ENCODE assay signal across 9 mouse cellular contexts in genomic region chr6:101266787-101267186, GRCm38 (mm10).
DNase-seq lines count a peak whose midpoint lies in the region; ATAC-seq lines count a peak whose summit lies in the region.
"Had no signal": no experiment of that assay in that cellular context is flagged by ENCODE, and none has a peak within 500 bp of the region (broad histone marks: within the 10 kb centered on the region; RNA-seq: fewer than 3 reads in every experiment).

No protein-coding gene starts in this region.

- no peaks in the 10 kb centered on the region for H3K27me3 ChIP-seq in liver, embryonic 11.5 days (replicated peaks; ENCODE audit: control insufficient read depth, insufficient read depth, low read length)
- H3K27me3 ChIP-seq in intestine, embryonic 16.5 days (replicated peaks; ENCODE audit: control insufficient read depth, insufficient read depth, low read length): no peaks in the 10 kb centered on the region
- peaks cover 36% of the 10 kb centered on the region for H3K27me3 ChIP-seq in midbrain, embryonic 13.5 days
- no peaks in the 10 kb centered on the region for H3K27me3 ChIP-seq in stomach, embryonic 14.5 days (ENCODE audit: control insufficient read depth, insufficient read depth, low read length)

- H3K27ac ChIP-seq in liver, embryonic 11.5 days (ENCODE audit: low read depth, low read length): no peak overlapping the region
- H3K27ac ChIP-seq in intestine, embryonic 16.5 days (ENCODE audit: low read length): no peak overlapping the region
- H3K27ac ChIP-seq in midbrain, embryonic 13.5 days: no peak overlapping the region
- H3K27ac ChIP-seq in stomach, embryonic 14.5 days (ENCODE audit: low read length): no peak overlapping the region

- H3K9ac ChIP-seq in liver, embryonic 11.5 days (ENCODE audit: low read depth, low read length): no peak overlapping the region
- H3K9ac ChIP-seq in intestine, embryonic 16.5 days (ENCODE audit: low read depth, low read length): no peak overlapping the region
- H3K9ac ChIP-seq in midbrain, embryonic 13.5 days (replicated peaks): no peak overlapping the region
- H3K9ac ChIP-seq in stomach, embryonic 14.5 days (replicated peaks; ENCODE audit: low read depth, low read length): no peak overlapping the region

- peaks cover 13% of the 10 kb centered on the region for H3K4me1 ChIP-seq in liver, embryonic 11.5 days (replicated peaks; ENCODE audit: control insufficient read depth, insufficient read depth, low read length)
- H3K4me1 ChIP-seq in intestine, embryonic 16.5 days (ENCODE audit: control insufficient read depth, insufficient read depth, low read length): peaks cover 35% of the 10 kb centered on the region
- H3K4me1 ChIP-seq in midbrain, embryonic 13.5 days (replicated peaks): peaks cover 44% of the 10 kb centered on the region
- H3K4me1 ChIP-seq in stomach, embryonic 14.5 days (ENCODE audit: control insufficient read depth, insufficient read depth, low read length): peaks cover 42% of the 10 kb centered on the region

- intact Hi-C loops in gastrocnemius, postnatal 36 days (cut with DNase I): loop anchor here (2.0 to 10.0 kb wide), 4 partner anchors 112 to 592 kb away; partner anchors contain the start of gene Shq1
- intact Hi-C loops in left cerebral cortex, postnatal 14 days (cut with DNase I): loop anchor here (1.0 to 5.0 kb wide), 3 partner anchors 111 to 350 kb away; partner anchors contain the start of gene Pdzrn3

- no peak; the same call in 1 of the 2 replicates for ATAC-seq in liver, embryonic 11.5 days (replicated peaks; ENCODE audit: low FRiP score)
- peak; percentile 24; the same call in 1 of the 2 replicates for ATAC-seq in intestine, embryonic 16.5 days
- ATAC-seq in midbrain, embryonic 13.5 days: peak; percentile 51
- peak; percentile 43; the same call in 1 of the 2 replicates for ATAC-seq in stomach, embryonic 14.5 days (ENCODE audit: insufficient number of reproducible peaks, insufficient read depth, low FRiP score, low read depth)

- no peak overlapping the region for H3K4me2 ChIP-seq in liver, embryonic 11.5 days
- no peak overlapping the region for H3K4me2 ChIP-seq in intestine, embryonic 16.5 days (ENCODE audit: low read depth, low read length)
- H3K4me2 ChIP-seq in midbrain, embryonic 13.5 days (replicated peaks): no peak overlapping the region
- H3K4me2 ChIP-seq in stomach, embryonic 14.5 days (replicated peaks; ENCODE audit: low read depth, low read length): no peak overlapping the region

- H3K9me3 ChIP-seq in liver, embryonic 11.5 days (ENCODE audit: control insufficient read depth, low read length): no peaks in the 10 kb centered on the region
- no peaks in the 10 kb centered on the region for H3K9me3 ChIP-seq in intestine, embryonic 16.5 days (ENCODE audit: control insufficient read depth, low read length)
- no peaks in the 10 kb centered on the region for H3K9me3 ChIP-seq in midbrain, embryonic 13.5 days
- H3K9me3 ChIP-seq in stomach, embryonic 14.5 days (ENCODE audit: control insufficient read depth, low read depth, low read length): no peaks in the 10 kb centered on the region

- H3K4me3 ChIP-seq in liver, embryonic 11.5 days (ENCODE audit: low read depth, low read length): no peak overlapping the region
- H3K4me3 ChIP-seq in intestine, embryonic 16.5 days (ENCODE audit: low read length): no peak overlapping the region
- no peak overlapping the region for H3K4me3 ChIP-seq in midbrain, embryonic 13.5 days (replicated peaks)
- H3K4me3 ChIP-seq in stomach, embryonic 14.5 days (ENCODE audit: low read depth, low read length): no peak overlapping the region

- DNase-seq in liver: peak; percentile 66
- DNase-seq in liver, embryonic 11.5 days (ENCODE audit: low spot score): no peak
- peak; percentile 74 for DNase-seq in embryo, embryonic 9.5 days (ENCODE audit: extremely low spot score)
- peak; percentile 39 to 68 for DNase-seq in gastrocnemius, postnatal 36 days
- DNase-seq in left cerebral cortex, postnatal 14 days (ENCODE audit: low spot score in 2 of 2): peak; percentile 78 to 82

- H3K36me3 ChIP-seq in liver, embryonic 11.5 days (ENCODE audit: control insufficient read depth, insufficient read depth, low read length): no peaks in the 10 kb centered on the region
- no peaks in the 10 kb centered on the region for H3K36me3 ChIP-seq in intestine, embryonic 16.5 days (ENCODE audit: control insufficient read depth, insufficient read depth, low read length)
- no peaks in the 10 kb centered on the region for H3K36me3 ChIP-seq in midbrain, embryonic 13.5 days
- H3K36me3 ChIP-seq in stomach, embryonic 14.5 days (ENCODE audit: control insufficient read depth, insufficient read depth, low read length): no peaks in the 10 kb centered on the region
- H3K36me3 ChIP-seq: G1E had no signal

- WGBS in liver, embryonic 11.5 days: 28% methylated on average over 1 of the region's 1 CpGs
- WGBS in intestine, embryonic 16.5 days: 16% methylated on average over 1 of the region's 1 CpGs
- WGBS in midbrain, embryonic 13.5 days: 29% methylated on average over 1 of the region's 1 CpGs
- 14% methylated on average over 1 of the region's 1 CpGs for WGBS in stomach, embryonic 14.5 days
